Mouse (Mus musculus) megakaryocyte progenitor cell, adult 5-6 weeks (primary cell): ENCODE results near the gene Rhof. TPM values are rescaled to one million over a fixed set of nuclear protein-coding genes. Genes with fewer than 3 reads are reported as not detected.
A peak's percentile ranks its signal among the peaks of the same experiment; 100 is the strongest.

Experiments
- ATAC-seq: replicated peaks from 2 replicates; pipeline ENCODE4 v1.8.0; 2016; ENCODE audit warnings: mild to moderate bottlenecking, moderate TSS enrichment, inconsistent platforms; ENCODE audit not compliant: poor library complexity
- total RNA-seq, 2 experiments: library from RNA; stranded (forward) in 1 of 2; stranded (reverse) in 1 of 2; fragments of 157-497, 149-512 nt in 1 of 2; fragments of 200-1000 nt in 1 of 2; gene quantifications; 2 replicates each; pipeline versions ENCODE4 v1.2.3 to v1.2.4; 2015 to 2017

The Rhof gene
- total RNA-seq, 2 experiments from 2014 or later: 0.54 to 1.0 TPM

DNA sequence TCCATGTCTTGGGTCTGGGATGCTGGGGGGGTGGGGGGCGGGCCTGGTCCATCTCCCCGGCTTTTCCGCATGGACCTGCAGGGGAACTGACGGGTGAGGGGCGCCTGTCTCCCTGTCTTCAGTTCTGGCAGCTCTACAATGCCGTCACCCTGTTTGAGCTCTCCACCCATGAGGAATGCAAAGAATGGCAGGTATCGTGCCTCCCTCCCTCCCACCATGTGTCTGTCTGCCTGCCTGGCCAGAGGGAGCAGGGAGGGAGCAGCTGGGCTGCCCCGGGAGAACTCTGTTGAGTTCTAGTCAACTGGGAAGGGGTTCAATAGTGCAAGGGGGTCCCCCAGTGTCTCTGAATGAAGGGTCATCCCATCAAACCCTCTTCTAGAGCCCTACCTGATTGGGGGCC is 16.4 kb downstream of the Rhof start:
- ATAC-seq: no peak

DNA sequence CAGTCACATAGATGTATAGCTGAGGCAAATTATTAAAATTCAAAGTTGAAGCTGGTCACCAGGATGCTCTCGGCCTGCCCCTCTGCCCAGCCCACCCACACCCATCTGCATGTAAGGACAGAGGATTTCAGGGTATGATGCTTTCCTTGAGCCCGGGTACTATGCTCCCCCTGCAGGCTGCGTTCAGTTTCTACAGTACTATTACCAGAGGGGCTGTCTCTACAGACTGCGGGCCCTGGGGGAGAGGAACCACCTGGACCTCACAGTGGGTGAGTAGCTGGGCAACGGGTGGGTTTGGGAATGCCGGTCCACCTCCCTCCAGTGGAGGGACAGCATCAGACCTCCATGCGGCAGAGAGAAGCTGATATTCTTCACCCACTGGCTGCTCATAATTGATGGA is 17.6 kb downstream of the Rhof start:
- peak; percentile 42; the same call in 1 of the 2 replicates for ATAC-seq

DNA sequence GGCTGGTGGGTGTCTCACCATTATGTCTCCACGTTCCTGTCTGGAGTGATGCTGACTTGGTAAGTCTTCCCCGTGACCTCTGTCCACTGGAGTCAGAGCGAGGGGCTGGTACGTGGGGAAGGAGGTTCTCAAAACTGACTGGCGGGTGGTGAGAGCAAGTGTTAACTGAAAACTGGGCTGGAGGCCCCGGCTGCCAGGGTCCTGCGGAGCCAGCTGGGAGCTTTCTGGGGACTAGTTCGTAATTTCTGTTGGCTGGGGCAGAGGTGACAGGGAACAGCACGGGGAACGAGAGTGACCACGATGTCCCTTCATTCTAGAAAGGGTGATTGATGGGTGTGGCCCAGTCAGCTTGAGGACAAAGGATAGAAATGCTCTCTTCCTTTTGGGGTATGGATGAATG is 18.4 kb downstream of the Rhof start:
- no peak for ATAC-seq

DNA sequence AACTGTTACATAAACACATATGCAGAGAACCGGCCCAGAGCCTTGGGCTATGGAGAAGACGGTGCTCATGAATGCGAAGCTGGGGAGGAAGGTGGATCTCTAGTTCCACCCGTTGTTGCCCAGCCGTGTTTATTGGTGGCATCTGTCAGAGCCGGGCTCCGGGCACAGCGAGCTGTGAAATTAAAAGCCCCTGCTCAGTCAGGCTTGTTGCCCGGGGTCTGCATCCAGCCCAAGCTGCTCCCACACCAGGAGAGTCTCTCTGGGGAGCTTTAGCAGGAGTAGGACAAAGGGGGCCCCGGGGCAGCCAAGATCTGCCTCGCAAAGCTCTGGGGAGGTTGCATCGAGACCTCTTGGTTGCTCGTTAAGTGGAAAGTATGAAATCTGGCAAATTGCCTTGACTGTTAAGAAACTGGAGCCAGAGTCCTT is 22.2 kb downstream of the Rhof start:
- ATAC-seq: no peak

DNA sequence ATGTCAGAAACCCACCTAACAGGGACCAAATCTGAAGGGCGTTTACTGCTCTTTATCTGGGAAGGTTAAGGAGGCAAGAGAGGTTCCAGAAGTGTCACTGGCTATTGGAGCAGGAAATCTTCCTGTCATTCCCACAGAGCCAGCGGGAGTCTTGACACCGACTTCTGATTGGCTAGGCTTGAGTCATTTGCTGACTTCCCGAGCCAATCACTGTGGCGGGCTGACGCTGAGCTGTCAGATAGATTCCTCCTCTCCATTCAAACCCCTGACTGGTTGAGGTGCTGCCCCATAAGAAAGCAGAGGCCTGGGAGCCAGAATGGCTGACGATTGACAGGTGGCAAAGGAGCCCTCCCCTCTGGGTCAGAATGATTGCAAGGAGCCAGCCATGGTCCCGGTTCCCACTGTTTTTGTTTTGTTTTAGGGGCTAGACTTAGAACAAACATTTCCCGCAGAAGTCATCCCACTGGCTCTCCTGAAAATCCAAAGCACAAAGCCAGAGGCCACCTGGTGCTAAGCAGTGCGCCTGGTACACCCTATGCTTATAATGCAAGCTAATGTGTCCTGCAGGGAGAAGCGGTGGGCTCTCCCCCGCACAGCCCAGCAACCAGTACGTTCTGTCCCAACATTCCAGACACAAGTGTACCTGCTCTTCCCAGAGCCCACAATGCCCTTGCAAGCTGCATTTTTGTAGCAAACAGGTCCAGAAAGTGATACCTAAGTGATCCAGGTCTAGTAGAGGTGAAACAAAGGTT is 22.9 kb downstream of the Rhof start:
- ATAC-seq: no peak

DNA sequence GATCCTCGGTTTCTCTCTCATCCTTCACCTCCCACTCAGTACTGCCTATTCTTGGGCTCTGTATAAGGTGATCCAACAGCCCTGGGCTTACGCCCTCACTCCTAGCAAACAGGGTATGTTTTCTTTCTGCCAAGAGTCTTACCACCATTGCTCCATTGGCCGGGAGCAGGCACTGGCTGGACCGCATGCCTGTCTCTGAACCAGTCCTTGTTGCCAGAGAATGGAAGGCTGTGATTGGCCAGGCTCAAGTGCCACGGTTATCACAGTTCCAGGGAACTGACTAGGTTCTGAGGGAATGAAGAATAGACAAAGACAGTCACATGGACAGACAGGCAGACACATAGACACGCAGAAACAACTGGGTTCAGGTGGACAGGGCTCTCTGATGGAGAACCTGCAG is 27.7 kb downstream of the Rhof start:
- ATAC-seq: no peak

DNA sequence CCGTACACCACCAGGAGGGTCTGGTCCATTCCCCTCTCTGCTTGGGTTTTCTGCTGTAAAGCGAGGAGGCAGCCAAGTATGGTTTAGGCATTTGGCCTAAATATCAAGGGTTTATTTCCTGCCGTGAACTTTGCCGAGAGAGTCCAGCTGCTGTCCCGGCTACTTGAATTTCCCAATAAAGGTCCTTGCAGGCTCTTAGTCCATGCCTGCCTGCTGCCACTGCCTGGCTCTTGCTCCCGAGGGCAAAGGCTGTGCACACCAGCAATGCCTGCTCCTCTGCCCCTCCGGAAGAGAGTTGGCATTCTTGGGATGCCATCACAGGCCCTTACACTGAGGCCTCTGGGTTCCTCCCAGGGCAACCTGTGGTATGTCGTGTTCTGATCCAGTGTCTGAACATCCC is 28.9 kb downstream of the Rhof start:
- no peak for ATAC-seq

DNA sequence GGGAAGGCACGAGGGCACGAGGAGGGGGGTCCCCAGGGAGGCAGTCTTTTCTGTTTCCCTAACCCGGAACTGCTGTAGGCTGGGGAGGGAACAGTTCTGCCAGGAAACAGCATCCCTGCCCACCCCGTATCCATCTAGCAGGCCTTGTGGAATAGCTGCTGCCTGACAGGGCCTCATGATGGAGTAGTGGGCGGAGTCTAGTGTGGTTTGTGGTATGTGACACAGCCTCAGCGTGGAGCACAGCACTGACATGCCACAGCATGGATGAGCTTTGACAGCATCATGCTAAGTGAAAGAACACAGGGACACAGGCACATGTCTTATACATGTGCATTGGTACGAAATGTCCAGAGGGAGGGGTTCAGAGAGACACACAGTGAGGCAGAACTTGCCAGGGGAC is 30.1 kb downstream of the Rhof start:
- peak; percentile 57 for ATAC-seq

DNA sequence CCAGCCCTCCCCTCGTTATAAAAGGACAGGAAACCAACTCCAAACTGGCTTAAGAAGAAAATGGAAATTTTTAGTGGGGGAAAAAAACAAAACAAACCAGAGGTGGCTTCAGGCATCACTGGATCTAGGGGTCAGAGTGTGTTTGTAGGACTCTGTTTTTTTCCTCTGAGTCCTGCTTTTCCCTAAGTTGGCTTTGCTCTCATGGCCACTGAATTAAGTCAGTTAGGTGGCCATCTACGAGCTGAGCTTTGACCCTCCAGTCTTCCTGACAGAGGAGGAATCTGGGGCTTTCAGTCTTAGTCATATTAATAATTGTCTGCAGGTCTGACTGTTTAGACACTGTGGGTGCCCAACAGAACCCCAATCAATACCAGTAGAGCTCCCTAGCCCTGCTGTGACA is 34.0 kb downstream of the Rhof start:
- ATAC-seq: no peak

DNA sequence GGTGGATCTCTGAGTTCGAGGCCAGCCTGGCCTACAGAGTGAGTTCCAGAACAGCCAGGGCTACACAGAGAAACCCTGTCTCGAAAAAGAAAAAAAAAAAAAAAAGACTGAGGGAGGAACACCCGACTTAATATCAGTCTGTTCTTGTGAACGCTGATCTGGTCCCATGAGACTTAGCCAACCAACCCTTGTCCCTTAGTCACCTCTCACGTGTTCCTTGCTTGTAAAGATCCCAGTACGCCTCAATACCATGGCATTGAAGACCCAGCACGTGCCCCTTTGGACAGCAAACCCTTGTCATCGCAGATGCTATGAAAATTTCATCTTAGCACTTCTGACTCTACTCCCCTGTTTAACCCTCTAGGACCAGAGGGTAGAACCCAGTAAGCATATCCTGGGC is 36.2 kb downstream of the Rhof start:
- no peak for ATAC-seq

DNA sequence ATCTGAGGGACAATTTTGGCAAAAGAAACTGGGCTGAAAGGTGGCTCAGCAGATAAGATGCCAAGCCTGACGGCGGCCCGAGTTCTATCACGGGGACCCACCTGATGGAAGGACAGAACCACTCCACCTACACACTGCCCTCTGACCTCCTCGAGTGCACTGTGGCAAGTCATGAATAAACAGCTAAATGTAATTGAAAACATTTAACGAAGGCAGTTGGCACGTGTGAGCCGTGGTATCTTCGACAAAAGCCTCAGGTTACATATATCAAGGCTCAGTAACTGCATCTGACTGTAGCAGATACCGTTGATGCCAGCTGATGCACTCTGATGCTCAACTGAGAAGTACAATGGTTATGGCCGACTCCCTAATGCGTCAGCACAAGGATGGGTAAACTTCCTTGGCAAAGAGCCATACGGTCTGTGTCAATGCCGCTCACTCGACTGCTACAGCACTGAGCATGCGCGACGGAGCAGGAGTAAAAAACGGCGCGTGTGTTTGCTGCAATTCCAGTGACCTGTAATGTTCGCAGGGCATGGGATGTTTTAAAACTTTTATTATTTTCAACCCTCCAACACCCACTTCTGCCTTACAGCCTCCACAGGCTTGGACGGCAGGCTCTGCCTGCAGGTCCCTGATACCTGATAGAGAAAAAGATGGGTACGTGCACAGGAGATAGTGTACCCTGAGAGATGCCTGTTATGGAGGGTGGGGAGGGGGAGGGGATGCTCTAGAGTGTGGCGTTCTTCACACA is 38.1 kb downstream of the Rhof start:
- peak; percentile 84 for ATAC-seq

DNA sequence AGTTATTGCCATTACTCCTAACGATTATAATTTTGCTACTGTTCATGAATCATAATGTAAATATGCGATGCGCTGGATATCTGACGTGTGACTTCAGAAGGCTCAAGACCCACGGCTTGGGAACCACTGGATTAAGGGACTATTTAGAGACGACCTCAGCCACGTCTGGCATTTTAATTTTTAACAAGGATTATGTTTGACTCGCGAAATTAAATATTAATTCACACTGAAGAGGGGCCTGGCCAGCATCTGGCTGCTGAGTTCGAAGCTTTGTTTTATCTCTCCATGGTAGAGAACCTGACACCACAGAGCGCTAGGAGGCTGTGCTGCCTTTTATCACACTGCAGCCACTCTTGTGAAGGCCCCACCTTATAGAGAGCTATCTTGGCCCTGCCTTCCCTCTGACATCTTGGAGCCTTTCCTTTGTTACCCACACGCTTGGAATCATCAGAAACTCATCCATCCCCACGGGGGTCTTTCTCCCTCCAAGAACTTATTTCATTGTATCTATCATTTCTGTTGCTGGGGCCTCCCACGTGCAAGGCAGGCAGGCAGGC is 39.3 kb downstream of the Rhof start:
- peak; percentile 71 for ATAC-seq

DNA sequence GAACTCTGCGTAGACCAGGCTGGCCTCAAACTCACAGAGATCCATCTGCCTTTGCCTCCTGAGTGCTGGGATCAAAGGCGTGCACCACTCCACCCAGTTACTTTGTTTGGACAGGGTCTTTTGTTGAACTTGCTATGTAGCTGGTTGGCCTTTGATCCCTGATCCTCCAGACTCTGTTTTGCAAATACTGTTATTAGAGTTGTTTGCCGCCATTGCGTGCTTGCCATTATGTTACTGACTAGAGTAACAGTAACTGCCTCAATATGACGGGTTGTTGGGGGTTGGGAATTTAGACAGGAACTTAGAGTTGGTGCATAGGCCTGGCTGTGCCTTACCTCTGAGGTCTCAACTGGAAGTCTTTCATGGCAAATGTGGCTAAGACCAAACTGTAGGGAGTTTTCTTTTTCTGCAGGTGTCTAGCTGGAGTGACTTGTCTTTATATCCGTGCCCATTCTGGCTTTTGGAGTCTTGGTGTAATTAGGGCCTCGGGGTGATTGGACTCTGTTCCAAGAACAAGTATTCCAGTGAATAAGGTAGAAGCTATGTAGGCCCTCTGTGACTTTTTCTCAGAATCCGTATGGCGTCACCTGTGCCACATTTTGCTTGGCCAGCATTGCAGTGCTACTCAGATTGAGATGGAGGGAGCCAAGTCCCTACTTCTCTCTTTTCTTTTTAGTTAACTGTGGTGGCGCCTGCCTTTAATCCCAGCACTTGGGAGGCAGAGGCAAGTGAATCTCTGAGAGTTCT is 41.8 kb downstream of the Rhof start:
- ATAC-seq: no peak

DNA sequence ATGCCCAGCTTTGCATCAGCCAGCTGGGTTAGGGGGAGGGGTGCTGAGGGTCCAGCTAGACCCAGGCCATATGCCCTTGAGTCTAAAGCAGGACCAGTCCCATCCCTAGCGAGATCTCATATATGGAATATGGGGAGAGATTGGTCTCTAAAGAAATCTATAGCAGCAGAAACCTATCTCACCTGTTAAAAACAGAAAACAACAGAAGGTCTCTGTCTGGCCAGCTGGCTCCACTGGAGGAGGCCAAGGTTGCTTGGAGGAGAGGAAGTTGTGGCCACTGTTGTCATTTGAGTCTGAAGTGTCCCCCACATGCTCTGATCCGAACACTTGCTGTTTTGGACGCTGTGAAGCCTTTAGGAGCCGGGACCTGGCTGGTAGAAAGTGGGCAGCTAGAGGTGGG is 43.7 kb downstream of the Rhof start:
- no peak for ATAC-seq

DNA sequence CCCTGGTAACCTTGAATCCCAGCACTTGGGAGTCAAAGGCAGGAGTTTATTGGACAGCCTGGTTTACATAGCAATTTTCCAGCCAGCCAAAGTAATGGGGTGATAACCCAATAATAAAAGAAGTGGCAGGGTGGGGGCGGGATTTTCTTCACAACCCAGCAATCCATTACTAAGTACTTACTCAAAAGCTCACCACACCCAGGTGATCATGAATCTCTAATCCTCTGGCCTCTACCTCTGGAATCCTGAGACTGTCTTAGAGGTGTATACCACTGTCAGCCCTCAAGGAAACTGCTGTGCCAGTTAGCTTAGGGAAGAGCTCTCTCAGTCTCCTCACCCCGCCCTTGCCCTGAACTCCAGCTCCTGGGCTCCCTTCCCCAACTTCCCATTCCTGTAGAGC is 46.0 kb downstream of the Rhof start:
- ATAC-seq: no peak

DNA sequence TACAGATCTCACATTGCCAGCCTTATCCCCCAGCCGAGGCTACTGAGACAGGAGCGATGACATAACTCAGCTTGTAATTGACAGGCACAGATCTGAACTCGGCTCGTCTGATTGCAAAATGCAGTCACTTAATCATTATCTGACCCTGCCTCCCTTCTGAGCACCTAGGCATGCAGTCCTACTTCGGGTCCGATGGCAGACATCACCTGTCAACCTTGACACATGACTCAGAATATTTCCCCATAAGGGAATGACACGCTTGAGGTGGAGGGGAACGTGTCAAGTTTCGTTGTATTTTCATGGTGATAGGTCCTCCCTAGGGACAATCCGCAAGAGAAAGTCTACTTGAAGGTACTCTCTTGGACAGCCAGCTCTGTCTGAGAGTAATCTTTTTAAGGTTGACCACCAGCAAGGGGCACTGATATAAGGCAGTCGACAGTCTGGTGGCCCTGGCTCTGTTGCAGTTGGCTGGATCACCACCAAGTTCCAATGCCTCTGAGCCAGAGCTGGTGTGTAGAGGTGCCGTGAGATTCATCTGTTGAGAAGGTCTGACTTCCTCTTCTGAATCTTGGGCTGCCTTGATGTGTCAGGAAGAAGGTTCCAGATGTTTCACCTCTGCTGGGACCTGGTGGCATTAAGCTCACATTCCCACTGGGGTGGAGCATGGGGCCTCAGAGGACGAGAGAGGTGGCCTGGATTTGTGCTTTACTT is 49.0 kb downstream of the Rhof start:
- no peak for ATAC-seq

DNA sequence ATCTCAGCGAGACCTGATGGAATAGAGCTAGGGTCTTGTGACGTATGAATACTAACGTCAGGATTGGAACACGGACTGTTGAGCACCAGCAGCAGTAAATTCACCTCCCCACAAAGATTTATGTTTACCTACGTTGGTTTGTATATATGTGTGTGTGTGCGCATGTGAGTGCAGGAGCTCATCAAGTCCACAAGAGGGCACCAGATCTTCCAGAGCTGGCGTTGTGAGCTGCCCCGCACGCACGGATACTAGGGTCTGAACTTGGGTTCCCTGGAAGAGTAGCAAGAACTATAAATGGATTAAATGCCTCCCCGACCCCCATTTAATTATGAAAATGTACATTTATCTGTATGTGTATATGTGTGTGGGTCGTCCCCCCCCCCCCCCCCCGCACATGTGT is 52.0 kb downstream of the Rhof start:
- ATAC-seq: no peak

DNA sequence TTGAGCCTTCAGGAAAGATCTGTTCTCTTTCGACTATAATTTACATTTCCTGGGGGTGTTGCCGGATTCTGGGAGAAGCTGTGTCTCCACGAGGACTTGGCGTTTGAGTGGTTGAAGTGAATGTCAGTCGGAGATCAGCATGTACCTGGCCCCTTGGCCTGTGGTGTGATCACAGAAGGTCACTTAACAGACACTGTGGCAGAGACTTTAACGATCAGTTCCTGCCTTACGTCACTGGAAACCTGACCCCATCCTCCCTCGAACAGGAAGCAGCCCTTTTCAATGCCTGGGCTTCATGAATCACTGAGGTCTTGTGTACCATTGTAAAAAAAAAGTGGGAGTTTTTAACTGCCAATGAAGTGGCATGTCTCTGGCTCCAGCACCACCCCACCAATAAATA is 52.5 kb downstream of the Rhof start:
- no peak for ATAC-seq

DNA sequence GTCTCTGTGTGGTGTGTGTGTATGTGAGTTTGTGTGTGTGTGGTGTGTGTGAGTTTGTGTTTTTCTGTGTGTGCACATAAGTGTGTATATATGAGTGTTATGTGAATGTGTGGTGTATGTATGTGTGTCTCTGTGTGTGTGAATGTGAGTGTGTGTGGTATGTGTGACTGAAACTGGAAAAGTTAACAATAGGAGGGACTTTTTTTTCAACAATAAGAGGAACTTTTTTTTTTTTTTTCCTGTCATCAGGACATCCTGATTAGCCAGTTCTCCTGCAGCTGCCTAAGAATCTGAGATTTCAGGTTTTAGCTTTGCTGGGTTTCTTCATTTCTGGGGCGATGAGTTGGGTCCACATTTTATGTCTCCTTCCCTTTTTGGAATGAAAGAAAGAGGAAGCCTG is 52.9 kb downstream of the Rhof start:
- no peak for ATAC-seq

DNA sequence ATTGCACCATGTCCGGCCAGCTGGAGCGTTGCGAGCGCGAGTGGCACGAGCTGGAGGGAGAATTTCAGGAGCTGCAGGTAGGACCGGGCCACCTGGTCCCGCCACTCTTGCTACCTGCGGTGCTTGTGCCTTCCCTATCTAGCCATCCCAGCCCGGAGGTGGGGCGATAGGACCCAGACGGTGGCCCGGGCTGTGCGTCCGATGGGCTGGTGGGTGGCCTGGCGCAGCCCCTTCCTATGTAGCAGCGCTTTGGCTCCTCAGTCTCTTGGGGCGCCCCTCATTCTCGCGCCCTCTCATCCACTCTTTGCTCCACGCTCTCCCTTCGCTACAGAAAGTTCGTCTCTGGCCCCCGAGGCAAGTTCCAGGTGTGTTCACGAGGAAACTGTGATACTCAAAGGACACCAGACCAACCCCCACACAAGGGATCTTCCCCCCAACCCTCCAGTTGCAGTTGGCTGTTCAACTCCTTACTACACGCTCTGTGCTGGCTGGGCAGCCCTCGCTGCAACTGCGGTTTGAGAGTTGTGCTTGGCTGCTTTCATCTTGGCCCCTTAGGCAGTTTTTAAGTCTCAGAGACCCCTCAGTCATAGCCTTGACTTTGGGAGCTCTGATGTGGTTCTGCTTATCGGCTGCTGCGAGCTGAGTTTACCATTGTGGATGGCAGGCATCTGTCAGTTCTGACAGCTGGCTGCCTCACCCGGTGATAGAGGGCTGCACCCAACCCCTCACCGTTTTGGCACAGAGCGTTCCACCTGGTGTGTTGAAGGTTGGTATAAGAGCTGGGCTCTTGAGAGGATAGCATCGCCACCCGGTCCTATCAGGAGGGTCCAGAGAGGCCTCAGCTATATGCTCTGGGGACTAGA is 55.8 kb downstream of the Rhof start:
- peak; percentile 84 for ATAC-seq
